Mouse (Mus musculus): ENCODE results near the gene Wdr48. TPM values are rescaled to one million over a fixed set of nuclear protein-coding genes. Genes with fewer than 3 reads are reported as not detected.

Wdr48 gene
- polyA plus RNA-seq, 1 experiment from 2014 or later, result 27.8 TPM

DNA sequence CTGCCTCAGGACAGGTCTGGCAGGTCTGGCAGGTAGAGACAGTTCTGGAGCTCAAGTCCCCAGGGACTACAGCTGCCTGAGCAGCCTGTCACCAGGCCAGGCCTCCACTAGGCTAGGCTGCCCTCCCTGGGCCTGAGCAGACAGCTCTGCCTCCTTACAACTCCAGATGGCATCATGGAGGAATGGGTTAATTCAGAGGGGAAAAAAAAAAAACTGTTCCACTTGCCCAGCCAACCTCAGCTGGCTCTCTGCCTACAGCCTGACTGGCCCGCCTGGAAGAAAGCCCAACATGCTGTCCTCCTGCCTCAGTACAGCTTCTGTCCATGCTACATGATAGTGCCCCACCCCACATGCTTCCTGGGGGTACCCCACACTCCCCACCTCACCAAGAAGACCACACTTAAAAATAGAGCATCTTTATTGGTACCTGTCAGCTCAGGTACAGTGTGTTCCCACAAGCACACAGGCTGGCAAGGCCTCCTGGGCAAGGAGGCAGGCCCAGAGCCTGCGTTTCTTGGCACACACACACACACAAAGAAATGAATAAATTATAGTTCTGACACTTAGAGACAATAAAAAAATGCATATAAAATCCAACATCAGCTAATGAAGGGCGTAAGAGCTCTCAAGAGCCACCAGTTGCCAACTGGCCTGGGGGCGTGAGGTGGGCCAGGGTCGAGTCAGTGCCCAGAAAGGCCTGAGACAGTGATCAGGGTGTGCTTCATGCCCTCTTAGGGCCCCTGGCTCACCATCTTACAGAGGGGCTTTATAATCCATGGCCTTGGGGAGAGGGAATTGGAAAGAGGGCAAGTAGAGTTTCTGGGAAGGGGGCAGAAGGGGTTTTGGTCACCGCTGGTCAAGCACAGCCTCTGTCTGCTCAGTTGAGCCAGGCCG lies 76.3 kb downstream of the Wdr48 start:
- no peak overlapping the region for H3K4me3 ChIP-seq (ENCODE audit: low read depth, low read length)
- peak overlapping the region; percentile 47; the same call in 1 of the 2 replicates for H3K27ac ChIP-seq (ENCODE audit: low read length)
- ATAC-seq (peak; percentile 45), DNase-seq (ENCODE audit: low spot score) (peak; percentile 46)
- H3K36me3 ChIP-seq (ENCODE audit: insufficient read depth, low read length), result peaks cover 27% of the 10 kb centered on the region
- 70% methylated on average over 7 of the region's 7 CpGs for WGBS
- no peak overlapping the region for H3K9ac ChIP-seq (replicated peaks; ENCODE audit: low read depth)
- no peak overlapping the region for H3K4me2 ChIP-seq (replicated peaks; ENCODE audit: low read depth, low read length)
- no peaks in the 10 kb centered on the region for H3K9me3 ChIP-seq (ENCODE audit: low read length)
- TF ChIP-seq CTCF (IDR thresholded peaks at IDR 0.05), result no peak
- TF ChIP-seq EP300 (IDR thresholded peaks at IDR 0.05), result no peak
- H3K27me3 ChIP-seq (replicated peaks; ENCODE audit: insufficient read depth, low read length), result no peaks in the 10 kb centered on the region
- peaks cover 10% of the 10 kb centered on the region; the same call in 1 of the 2 replicates for H3K4me1 ChIP-seq (ENCODE audit: insufficient read depth, low read depth, low read length)

GRCm38 (mm10) chr9:119972166-119972565 lies 77.5 kb downstream of the Wdr48 start:
- Histone ChIP-seq H3K27ac (ENCODE audit: low read length) (no peak overlapping the region), H3K9me3 (ENCODE audit: low read length) (no peaks in the 10 kb centered on the region), H3K9ac (replicated peaks; ENCODE audit: low read depth) (no peak overlapping the region), H3K4me1 (ENCODE audit: insufficient read depth, low read depth, low read length) (peaks cover 18% of the 10 kb centered on the region; the same call in 1 of the 2 replicates), H3K36me3 (ENCODE audit: insufficient read depth, low read length) (peaks cover 31% of the 10 kb centered on the region), H3K4me3 (ENCODE audit: low read depth, low read length) (no peak overlapping the region), H3K27me3 (replicated peaks; ENCODE audit: insufficient read depth, low read length) (no peaks in the 10 kb centered on the region), H3K4me2 (replicated peaks; ENCODE audit: low read depth, low read length) (no peak overlapping the region)
- no peak for ATAC-seq
- no peak for DNase-seq (ENCODE audit: low spot score)
- no peak for TF ChIP-seq EP300 (IDR thresholded peaks at IDR 0.05)
- no peak for TF ChIP-seq CTCF (IDR thresholded peaks at IDR 0.05)
- WGBS, result 88% methylated on average over 10 of the region's 10 CpGs

- no peaks in the 10 kb centered on the region for H3K9me3 ChIP-seq (ENCODE audit: low read length)
- no peak overlapping the region for H3K4me3 ChIP-seq (ENCODE audit: low read depth, low read length)
- no peak overlapping the region for H3K4me2 ChIP-seq (replicated peaks; ENCODE audit: low read depth, low read length)
- ATAC-seq (no peak), DNase-seq (ENCODE audit: low spot score) (no peak)
- peaks cover 31% of the 10 kb centered on the region for H3K36me3 ChIP-seq (ENCODE audit: insufficient read depth, low read length)
- TF ChIP-seq CTCF (IDR thresholded peaks at IDR 0.05), result no peak
- no peak for TF ChIP-seq EP300 (IDR thresholded peaks at IDR 0.05)
- no peak overlapping the region for H3K27ac ChIP-seq (ENCODE audit: low read length)
- no peak overlapping the region for H3K9ac ChIP-seq (replicated peaks; ENCODE audit: low read depth)
- peaks cover 22% of the 10 kb centered on the region for H3K4me1 ChIP-seq (ENCODE audit: insufficient read depth, low read depth, low read length)
- 69% methylated on average over 12 of the region's 12 CpGs for WGBS
- H3K27me3 ChIP-seq (replicated peaks; ENCODE audit: insufficient read depth, low read length), result no peaks in the 10 kb centered on the region
These were observed 77.9 kb downstream of the Wdr48 start for GRCm38 (mm10) chr9:119972582-119972981.

DNA sequence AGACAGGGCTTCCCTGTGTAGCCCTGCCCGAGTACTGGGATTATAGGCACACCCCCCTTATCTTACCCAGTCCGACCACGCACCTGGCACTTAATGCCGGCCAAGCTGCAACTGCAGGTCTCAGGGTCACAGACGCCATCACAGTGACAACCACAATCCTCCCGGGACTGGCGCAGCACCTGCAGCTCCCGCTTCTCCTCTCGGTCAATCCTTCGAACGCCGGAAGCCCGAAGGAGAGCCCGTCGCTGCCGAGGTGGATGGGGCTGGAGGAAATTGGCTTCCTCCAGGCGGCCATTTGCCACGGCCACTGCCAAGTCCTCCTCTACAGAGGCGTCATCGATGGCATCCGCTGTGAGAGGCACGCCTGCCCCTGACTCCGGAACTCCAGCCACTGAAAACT lies 78.6 kb downstream of the Wdr48 start:
- Histone ChIP-seq H3K4me2 (replicated peaks; ENCODE audit: low read depth, low read length) (no peak overlapping the region), H3K36me3 (ENCODE audit: insufficient read depth, low read length) (peaks cover 31% of the 10 kb centered on the region), H3K27ac (ENCODE audit: low read length) (no peak overlapping the region), H3K9me3 (ENCODE audit: low read length) (no peaks in the 10 kb centered on the region), H3K4me3 (ENCODE audit: low read depth, low read length) (no peak overlapping the region), H3K9ac (replicated peaks; ENCODE audit: low read depth) (no peak overlapping the region), H3K27me3 (replicated peaks; ENCODE audit: insufficient read depth, low read length) (no peaks in the 10 kb centered on the region), H3K4me1 (ENCODE audit: insufficient read depth, low read depth, low read length) (peaks cover 29% of the 10 kb centered on the region)
- TF ChIP-seq CTCF (IDR thresholded peaks at IDR 0.05) (no peak), EP300 (IDR thresholded peaks at IDR 0.05) (no peak)
- DNase-seq (ENCODE audit: low spot score), result no peak
- 87% methylated on average over 23 of the region's 23 CpGs for WGBS
- no peak for ATAC-seq

GRCm38 (mm10) chr9:119973869-119974520 lies 79.3 kb downstream of the Wdr48 start:
- Histone ChIP-seq H3K4me3 (ENCODE audit: low read depth, low read length) (no peak overlapping the region), H3K27me3 (replicated peaks; ENCODE audit: insufficient read depth, low read length) (no peaks in the 10 kb centered on the region), H3K27ac (ENCODE audit: low read length) (no peak overlapping the region), H3K4me1 (ENCODE audit: insufficient read depth, low read depth, low read length) (peaks cover 33% of the 10 kb centered on the region), H3K9ac (replicated peaks; ENCODE audit: low read depth) (no peak overlapping the region), H3K36me3 (ENCODE audit: insufficient read depth, low read length) (peaks cover 31% of the 10 kb centered on the region), H3K4me2 (replicated peaks; ENCODE audit: low read depth, low read length) (no peak overlapping the region), H3K9me3 (ENCODE audit: low read length) (no peaks in the 10 kb centered on the region)
- TF ChIP-seq EP300 (IDR thresholded peaks at IDR 0.05) (no peak), CTCF (IDR thresholded peaks at IDR 0.05) (peak; percentile 70)
- ATAC-seq, result no peak
- DNase-seq (ENCODE audit: low spot score), result no peak
- WGBS, result 89% methylated on average over 27 of the region's 27 CpGs

DNA sequence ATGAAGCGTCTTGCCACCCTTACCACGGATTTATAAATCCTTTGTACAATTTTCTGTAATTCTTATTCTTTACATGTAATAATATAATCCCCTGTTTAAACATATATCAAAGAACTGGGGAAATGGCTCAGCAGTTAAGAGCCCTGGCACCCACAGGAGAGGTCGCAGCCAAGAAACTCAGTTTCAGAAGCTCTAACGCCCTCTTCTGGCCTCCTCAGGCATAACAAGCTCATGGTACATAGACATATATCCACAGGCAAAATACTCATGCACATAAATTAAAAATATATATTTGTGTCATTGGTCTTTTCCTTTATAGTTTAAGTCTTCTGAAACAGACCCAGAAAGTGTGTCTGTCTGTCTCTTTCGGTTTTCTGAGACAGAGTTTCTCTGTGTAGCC lies 79.9 kb downstream of the Wdr48 start:
- H3K27ac ChIP-seq (ENCODE audit: low read length), result no peak overlapping the region
- 73% methylated on average over 5 of the region's 5 CpGs for WGBS
- peak; percentile 32 for DNase-seq (ENCODE audit: low spot score)
- peaks cover 35% of the 10 kb centered on the region for H3K4me1 ChIP-seq (ENCODE audit: insufficient read depth, low read depth, low read length)
- H3K4me3 ChIP-seq (ENCODE audit: low read depth, low read length), result no peak overlapping the region
- H3K9me3 ChIP-seq (ENCODE audit: low read length), result no peaks in the 10 kb centered on the region
- no peak overlapping the region for H3K4me2 ChIP-seq (replicated peaks; ENCODE audit: low read depth, low read length)
- peak; percentile 55 for TF ChIP-seq CTCF (IDR thresholded peaks at IDR 0.05)
- no peak for TF ChIP-seq EP300 (IDR thresholded peaks at IDR 0.05)
- no peak for ATAC-seq
- H3K9ac ChIP-seq (replicated peaks; ENCODE audit: low read depth), result no peak overlapping the region
- H3K36me3 ChIP-seq (ENCODE audit: insufficient read depth, low read length), result peaks cover 31% of the 10 kb centered on the region
- no peaks in the 10 kb centered on the region for H3K27me3 ChIP-seq (replicated peaks; ENCODE audit: insufficient read depth, low read length)
